Mouse (Mus musculus) ovary, postnatal 14 days (tissue): Measurements from ENCODE around the gene Daam1.

Experiments
- DNase-seq: peaks from one replicate; pipeline ENCODE4 v3.0.0; 2022; ENCODE audit warnings: low spot score

Gene Daam1

DNA sequence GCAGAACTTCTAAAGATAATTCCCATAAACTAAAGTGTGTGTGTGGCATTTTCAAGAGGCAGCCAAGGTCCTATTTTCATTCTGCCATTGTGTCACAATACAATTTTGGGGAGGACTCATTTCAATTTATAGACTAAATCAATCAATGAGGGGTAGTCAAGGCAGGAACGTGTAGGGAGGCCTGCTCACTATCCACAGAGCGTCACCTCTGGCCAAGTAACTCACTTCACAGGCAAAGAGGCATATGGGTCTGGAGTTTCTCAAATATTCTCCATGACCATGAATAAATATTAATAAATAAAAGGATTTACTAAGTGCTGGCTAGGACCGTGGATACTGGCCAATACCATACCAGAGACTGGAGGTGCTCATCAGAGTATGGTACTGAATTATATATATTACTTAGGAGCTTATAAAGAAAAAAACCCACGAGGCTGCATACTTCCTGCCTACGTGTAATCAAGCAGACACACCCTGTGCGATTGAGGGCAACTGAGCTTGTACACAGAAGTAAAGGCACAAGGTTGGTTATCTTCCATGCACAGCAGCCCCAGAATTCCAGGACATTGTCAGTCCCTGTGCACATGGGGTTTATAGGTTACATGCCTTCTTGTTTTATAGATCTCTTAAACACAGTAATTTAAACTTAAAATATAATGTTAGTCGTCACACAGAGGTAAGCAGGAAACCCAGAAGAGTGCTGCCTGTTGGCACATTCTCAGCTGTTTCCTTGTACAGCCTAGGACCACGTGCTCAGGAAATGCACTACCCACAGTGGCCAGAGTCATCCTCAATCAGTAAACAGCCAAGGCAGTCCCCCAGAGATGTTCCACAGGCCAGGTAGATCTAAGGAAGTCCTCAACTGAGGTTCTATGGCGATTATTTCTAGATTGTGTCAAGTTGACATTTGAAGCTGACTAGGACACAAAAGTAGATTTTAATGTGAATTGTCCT, 101.8 kb downstream of the Daam1 start:
- no peak for DNase-seq

- no peak for DNase-seq
Observed at GRCm38 (mm10) chr12:71933989-71934645, 103.2 kb downstream of the Daam1 start.

DNA sequence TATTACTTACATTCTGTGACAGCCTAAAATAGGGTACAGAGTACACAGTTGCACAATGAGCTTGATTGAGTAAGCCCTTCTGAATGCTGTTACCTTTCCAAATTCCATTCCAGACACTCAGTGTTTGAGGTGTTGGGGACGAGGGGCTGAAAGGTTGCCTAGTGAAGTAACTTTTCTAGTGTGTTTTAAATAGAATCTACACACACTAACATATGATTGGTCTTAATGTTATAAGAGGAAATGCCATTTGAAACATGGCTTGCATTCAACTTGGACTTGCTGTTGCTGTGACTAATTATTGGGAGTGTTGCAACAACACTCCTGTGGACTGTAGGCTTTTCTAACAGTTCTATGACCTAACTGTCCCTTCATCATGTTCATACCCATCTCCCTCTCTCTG, 105.8 kb downstream of the Daam1 start:
- no peak for DNase-seq

DNA sequence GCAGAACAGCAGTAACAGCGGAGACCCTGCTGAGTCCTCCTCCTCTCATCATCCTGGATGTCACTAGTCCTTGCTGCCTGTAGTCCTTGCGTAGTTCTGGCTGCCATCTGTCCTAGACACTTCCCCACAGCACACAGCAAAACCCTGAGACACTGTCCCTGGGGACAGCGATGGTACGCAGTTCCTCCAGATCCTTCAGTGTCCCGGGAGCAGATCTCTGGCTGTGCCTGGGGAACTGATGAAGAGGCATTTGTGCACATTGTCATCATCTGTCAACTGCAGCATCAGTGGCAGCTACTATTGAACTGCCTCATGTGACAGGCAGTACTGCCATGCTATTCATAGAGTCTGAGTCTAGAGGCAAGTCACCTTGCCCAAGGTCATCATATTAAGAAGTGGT, 107.6 kb downstream of the Daam1 start:
- no peak for DNase-seq

- DNase-seq = no peak
Observed at GRCm38 (mm10) chr12:71941290-71941689, 110.4 kb downstream of the Daam1 start.

DNA sequence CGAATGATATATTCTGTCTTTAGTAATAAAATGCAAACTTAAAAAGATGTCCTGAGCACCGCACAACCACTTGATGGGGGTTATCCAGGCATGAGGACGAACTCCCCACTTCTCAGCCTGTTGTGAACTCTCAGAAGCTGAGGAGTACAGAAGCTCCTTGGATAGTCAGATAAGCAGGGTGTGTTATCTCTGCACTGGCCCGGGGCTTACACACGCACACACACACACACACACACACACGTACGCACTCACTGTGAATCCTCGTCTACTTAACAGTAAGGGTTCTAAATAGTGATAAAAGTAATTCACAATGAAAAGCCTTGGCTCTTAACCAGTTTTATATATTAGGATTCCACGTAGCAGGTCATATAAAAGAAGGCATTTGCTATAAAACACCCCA, 112.2 kb downstream of the Daam1 start:
- no peak for DNase-seq

DNA sequence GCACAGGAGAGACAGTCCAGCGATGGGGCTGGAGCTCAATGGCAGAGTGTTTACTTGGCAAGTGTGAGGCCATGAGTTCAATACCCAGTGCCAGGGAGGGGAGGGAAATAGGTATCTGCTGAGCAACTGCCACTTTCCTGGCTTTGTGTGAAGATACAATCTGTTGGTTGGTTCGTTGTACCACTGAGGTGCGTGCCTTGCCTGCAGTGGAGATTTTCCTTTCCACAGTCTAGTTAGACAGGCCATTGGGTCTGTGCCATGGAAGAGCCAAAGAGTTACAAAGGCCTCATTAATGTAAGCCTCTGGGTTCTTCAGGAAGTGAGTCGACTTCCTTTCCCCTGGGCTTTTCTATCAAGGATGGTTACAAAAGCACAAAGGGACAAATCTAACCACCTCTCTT, 112.8 kb downstream of the Daam1 start:
- DNase-seq = no peak

DNA sequence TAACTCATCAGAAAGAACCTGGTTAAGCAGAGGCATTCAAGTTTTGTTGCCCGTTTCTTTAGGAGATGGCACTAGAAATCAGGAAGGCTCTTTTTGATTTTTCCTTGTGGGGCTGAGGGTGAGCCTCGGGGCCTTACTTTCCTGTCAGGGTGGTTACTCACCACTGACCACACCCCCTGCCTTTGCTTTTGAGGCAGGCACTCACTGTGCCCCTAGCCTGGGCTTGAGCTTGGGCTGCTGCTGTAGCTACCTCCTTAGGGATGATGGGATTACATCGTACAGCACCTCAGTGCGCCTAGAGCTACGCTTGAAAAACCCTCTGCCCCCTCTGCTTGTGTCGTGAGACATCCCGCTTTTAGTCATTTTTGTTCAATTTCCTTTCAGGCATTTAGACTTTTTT, 115.0 kb downstream of the Daam1 start:
- no peak for DNase-seq

GRCm38 (mm10) chr12:71946448-71946847, 115.6 kb downstream of the Daam1 start:
- DNase-seq = no peak

GRCm38 (mm10) chr12:71948972-71949371, 118.1 kb downstream of the Daam1 start:
- no peak for DNase-seq

GRCm38 (mm10) chr12:71949606-71950005, 118.7 kb downstream of the Daam1 start:
- DNase-seq = no peak

GRCm38 (mm10) chr12:71950095-71950877, 119.4 kb downstream of the Daam1 start:
- no peak for DNase-seq

GRCm38 (mm10) chr12:71954180-71954935, 123.5 kb downstream of the Daam1 start:
- no peak for DNase-seq

- DNase-seq = no peak
Observed at GRCm38 (mm10) chr12:71956980-71957379, 126.1 kb downstream of the Daam1 start.

GRCm38 (mm10) chr12:71957496-71957895, 126.6 kb downstream of the Daam1 start:
- no peak for DNase-seq

DNA sequence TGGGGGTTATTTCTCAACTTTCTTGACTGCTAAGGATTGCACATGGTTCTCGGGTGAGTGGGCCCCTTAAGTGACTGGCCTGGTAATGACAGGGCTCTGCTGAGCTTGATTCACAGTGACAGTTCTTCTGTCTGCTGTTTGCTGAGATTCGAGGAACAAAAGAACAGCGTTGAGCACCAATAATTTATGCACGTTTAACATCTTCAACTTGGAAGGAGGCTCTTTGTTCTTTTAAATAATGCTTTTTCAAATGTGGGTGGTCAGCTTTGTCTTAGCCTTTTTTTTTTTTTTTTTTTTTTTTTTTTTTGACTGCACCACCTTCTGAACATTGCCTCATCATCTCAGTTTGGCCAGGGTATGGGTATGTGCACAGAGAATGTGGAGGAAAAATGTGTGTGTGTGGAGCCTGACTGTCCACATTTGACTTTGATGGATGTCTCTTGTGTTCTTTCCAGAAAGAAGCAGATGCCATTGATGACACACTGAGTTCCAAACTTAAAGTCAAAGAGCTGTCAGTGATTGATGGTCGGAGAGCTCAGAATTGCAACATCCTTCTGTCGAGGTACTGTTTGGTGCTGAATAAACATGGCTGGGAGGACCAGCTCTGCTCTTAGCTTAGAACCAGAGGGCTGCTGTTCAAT, 128.6 kb downstream of the Daam1 start:
- no peak for DNase-seq

- no peak for DNase-seq
Observed at GRCm38 (mm10) chr12:71961671-71962070, 130.8 kb downstream of the Daam1 start.

DNA sequence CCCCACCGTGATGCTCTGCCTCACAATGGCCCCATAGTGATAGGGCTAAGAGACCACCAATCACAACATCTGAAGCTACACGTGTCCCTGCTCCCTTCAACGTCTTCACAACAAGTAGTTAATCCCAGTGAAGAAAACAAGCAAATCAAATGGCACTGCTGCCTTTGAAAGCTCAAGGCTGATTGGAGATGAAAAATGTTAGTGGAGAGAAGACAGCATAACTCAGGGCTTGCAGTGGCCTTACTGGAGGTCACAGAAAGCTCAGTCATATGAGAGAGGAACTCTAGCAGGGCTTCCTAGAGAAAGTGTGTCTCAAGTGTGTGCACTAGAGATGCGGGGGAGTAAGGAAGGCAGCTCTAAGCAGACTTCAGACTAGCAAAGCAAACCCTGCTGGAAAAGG, 131.7 kb downstream of the Daam1 start:
- DNase-seq = no peak

- DNase-seq = no peak
Observed at GRCm38 (mm10) chr12:71968592-71968991, 137.7 kb downstream of the Daam1 start.

- no peak for DNase-seq
Observed at GRCm38 (mm10) chr12:71969022-71969421, 138.1 kb downstream of the Daam1 start.

DNA sequence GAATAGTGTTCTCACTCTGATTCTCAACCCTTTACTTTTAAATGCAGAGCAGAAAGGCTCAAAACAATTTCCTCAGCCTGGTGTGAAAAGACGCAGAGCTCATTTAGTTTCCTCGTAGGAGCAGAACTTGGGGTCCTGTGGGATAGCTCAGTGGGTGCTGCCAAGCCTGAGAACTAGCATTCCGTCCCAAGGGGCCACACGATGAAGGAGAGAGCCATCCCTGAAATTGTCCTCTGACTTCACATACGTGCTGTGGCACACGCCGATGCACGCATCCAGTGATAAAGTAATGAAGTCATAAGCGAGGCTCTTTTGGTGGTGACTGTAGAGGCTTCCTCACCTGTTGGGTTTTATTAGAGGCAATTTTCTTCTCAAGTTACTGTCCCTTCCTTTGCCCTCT, 138.6 kb downstream of the Daam1 start:
- no peak for DNase-seq
